Mouse (Mus musculus) hindbrain, embryonic 13.5 days (tissue): ENCODE data around the gene Tex261. TPM values are rescaled to one million over a fixed set of nuclear protein-coding genes. Genes with fewer than 3 reads are reported as not detected.

Experiments used
- ATAC-seq: fragments of 200-750 bp; cut with Nextera tagmentation; 2 replicates; pipeline ENCODE4 v1.8.0; 2017; ENCODE audit warnings: moderate TSS enrichment; ENCODE audit not compliant: low FRiP score
- H3K27ac ChIP-seq: fragments of 300-500 bp; sonication (generic); 2 replicates; pipeline ENCODE4 v1.5.1; 2015; ENCODE audit warnings: inconsistent platforms, mild to moderate bottlenecking, moderate library complexity
- H3K27me3 ChIP-seq: fragments of 300-500 bp; sonication (generic); 2 replicates; pipeline ENCODE4 v1.6.1; 2015; ENCODE audit warnings: mild to moderate bottlenecking, inconsistent platforms
- H3K36me3 ChIP-seq: fragments of 300-500 bp; sonication (generic); 2 replicates; pipeline ENCODE4 v1.6.1; 2015; ENCODE audit warnings: mild to moderate bottlenecking, inconsistent platforms
- H3K4me1 ChIP-seq: fragments of 300-500 bp; sonication (generic); replicated peaks from 2 replicates; pipeline ENCODE4 v1.6.1; 2015; ENCODE audit warnings: inconsistent platforms
- H3K4me2 ChIP-seq: fragments of 300-500 bp; sonication (generic); 2 replicates; pipeline ENCODE4 v1.6.1; 2015; ENCODE audit warnings: inconsistent platforms, mild to moderate bottlenecking, moderate library complexity
- H3K4me3 ChIP-seq: fragments of 300-500 bp; sonication (generic); 2 replicates; pipeline ENCODE4 v1.5.1; 2015; ENCODE audit warnings: mild to moderate bottlenecking, inconsistent platforms
- H3K9ac ChIP-seq: fragments of 300-500 bp; sonication (generic); 2 replicates; pipeline ENCODE4 v1.6.1; 2015; ENCODE audit warnings: mild to moderate bottlenecking, inconsistent platforms
- H3K9me3 ChIP-seq: fragments of 300-500 bp; sonication (generic); 2 replicates; pipeline ENCODE4 v1.6.1; 2016; ENCODE audit warnings: inconsistent platforms
- WGBS: fragments of 180-500 bp; shearing (Covaris S2); methylation state at CpG from one replicate; pipeline ENCODE4 v1.1.7; 2015; 5-methylcytosine and 5-hydroxymethylcytosine counted together
- polyA plus RNA-seq: library from polyadenylated mRNA; unstranded; fragments of >200 nt; fragmentation: Nextera tagmentation; extraction: Ambion mirVana; gene quantifications from 2 replicates; pipeline ENCODE4 v1.2.1, GENCODE M21; 2015

Gene Tex261
- polyA plus RNA-seq, 1 experiment from 2014 or later = 63.5 TPM

DNA sequence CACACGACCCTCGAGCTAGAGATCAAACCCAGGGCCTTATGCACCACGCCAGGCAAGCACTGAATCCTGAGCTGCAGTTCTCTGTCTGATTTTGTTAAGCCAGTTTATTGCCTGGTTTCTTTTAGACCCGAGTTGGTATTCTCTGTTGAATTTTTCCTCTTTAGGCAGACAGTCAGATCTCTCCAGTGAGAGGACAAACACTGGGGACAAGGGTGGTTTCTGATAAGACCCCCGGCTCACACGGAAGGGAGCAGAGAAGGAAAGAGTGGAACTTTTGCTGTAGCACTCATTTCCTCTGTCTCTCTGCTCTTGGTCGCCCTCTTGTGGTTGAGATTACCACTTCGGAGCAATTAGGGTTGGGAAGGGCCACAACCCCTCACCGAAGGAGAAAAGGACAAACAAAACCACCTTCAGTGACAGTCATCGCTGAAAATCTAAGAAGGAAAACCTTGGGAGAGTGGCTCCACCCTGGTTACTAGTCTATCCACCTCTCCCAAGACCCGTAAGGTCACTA lies 25.4 kb downstream of the Tex261 start:
- Histone ChIP-seq H3K4me1 (no peaks in the 10 kb centered on the region; the same call in 1 of the 2 replicates), H3K27ac (no peak overlapping the region), H3K9me3 (no peaks in the 10 kb centered on the region), H3K4me3 (no peak overlapping the region), H3K27me3 (peaks cover 72% of the 10 kb centered on the region), H3K4me2 (no peak overlapping the region), H3K36me3 (no peaks in the 10 kb centered on the region), H3K9ac (no peak overlapping the region)
- WGBS = 8% methylated on average over 11 of the region's 11 CpGs
- no peak for ATAC-seq

DNA sequence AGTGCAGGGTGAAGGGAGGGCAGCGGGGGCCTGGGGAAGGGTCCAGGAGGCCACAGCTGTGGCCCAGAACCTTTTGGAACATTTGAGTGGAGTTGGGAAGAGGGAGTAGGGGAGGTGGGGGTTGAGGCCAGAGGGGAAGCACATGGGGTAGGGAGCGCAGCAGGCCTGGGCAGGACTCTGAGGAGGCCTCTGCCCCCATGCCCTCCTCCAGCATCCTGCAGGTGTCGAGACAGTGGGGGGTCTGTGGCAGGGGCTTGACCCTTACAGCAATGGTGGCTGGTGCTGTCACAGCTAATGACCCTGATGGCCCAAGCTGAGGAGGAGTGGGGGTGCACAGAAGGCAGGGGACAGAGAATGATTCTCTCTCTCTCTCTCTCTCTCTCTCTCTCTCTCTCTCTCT lies 26.3 kb downstream of the Tex261 start:
- no peak for ATAC-seq
- peaks cover 71% of the 10 kb centered on the region for H3K27me3 ChIP-seq
- no peak overlapping the region for H3K4me3 ChIP-seq
- H3K4me1 ChIP-seq = no peaks in the 10 kb centered on the region; the same call in 1 of the 2 replicates
- 46% methylated on average over 2 of the region's 3 CpGs for WGBS
- H3K9me3 ChIP-seq = no peaks in the 10 kb centered on the region
- H3K9ac ChIP-seq = no peak overlapping the region
- H3K36me3 ChIP-seq = no peaks in the 10 kb centered on the region
- no peak overlapping the region for H3K27ac ChIP-seq
- no peak overlapping the region for H3K4me2 ChIP-seq

- Histone ChIP-seq H3K4me3 (no peak overlapping the region), H3K27me3 (peaks cover 55% of the 10 kb centered on the region)
- 42% methylated on average over 2 of the region's 2 CpGs for WGBS
These were observed 30.1 kb downstream of the Tex261 start for GRCm38 (mm10) chr6:83745466-83745865.

DNA sequence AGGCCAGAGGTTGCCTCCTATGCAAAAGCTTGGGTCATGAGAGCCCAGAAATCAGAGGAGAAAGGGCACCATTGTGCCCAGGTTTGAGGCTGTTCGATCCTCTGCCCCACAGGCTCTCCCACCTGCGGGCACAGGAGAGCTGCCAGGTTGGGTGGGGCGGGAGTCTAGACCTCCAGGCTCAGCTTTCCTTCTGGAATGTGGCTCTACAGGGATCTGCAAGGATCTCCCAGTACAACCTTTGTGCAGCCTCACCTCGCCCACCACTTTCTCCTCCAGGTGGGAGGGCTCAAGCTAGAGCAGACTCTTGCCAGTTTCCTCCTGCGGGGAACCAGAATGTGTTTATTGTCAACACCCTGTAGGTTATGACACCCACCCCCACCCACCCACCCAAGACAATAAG lies 31.1 kb downstream of the Tex261 start:
- WGBS = 76% methylated on average over 5 of the region's 5 CpGs
- H3K4me3 ChIP-seq = no peak overlapping the region
- H3K36me3 ChIP-seq = no peaks in the 10 kb centered on the region
- H3K4me1 ChIP-seq = no peaks in the 10 kb centered on the region; the same call in 1 of the 2 replicates
- no peak for ATAC-seq
- no peak overlapping the region for H3K4me2 ChIP-seq
- no peak overlapping the region for H3K9ac ChIP-seq
- H3K27me3 ChIP-seq = peaks cover 52% of the 10 kb centered on the region
- H3K27ac ChIP-seq = no peak overlapping the region
- 0 out of 2 replicates have a peak, but pooled peaks cover 6% of the 10 kb centered on the region for H3K9me3 ChIP-seq

More at GRCm38 (mm10) chr6:83745466-83745865, 30.1 kb downstream of the Tex261 start:
- no peak overlapping the region for H3K9ac ChIP-seq
- ATAC-seq = no peak
- no peak overlapping the region for H3K4me2 ChIP-seq
- H3K27ac ChIP-seq = no peak overlapping the region
- H3K9me3 ChIP-seq = 0 out of 2 replicates have a peak, but pooled peaks cover 6% of the 10 kb centered on the region
- H3K36me3 ChIP-seq = no peaks in the 10 kb centered on the region
- no peaks in the 10 kb centered on the region; the same call in 1 of the 2 replicates for H3K4me1 ChIP-seq

GRCm38 (mm10) chr6:83744126-83744525 lies 31.5 kb downstream of the Tex261 start:
- Histone ChIP-seq H3K36me3 (no peaks in the 10 kb centered on the region), H3K9ac (no peak overlapping the region), H3K4me2 (no peak overlapping the region), H3K4me1 (no peaks in the 10 kb centered on the region; the same call in 1 of the 2 replicates), H3K9me3 (0 out of 2 replicates have a peak, but pooled peaks cover 6% of the 10 kb centered on the region), H3K4me3 (no peak overlapping the region), H3K27ac (no peak overlapping the region), H3K27me3 (peaks cover 49% of the 10 kb centered on the region)
- WGBS = 71% methylated on average over 5 of the region's 5 CpGs
- ATAC-seq = no peak

DNA sequence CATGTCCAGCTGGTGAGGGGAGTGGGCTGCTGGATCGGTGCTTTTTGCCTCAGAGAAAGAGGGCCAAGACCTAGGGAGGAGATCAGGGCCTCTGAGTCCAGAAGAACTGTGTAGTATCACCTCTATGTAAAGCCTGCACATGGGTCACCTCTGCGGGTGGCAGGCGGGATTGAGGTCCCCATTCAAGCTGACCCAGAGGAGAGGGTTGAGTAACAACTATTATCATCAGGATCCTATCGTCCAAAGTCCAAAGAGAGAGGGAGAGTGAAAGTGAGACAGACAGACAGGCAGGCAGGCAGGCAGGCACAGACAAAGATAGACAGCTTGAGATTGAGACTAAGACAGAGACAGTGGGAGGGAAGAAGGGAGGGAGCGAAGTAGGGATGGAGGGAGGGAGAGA lies 32.4 kb downstream of the Tex261 start:
- H3K4me1 ChIP-seq = no peaks in the 10 kb centered on the region; the same call in 1 of the 2 replicates
- peaks cover 43% of the 10 kb centered on the region for H3K27me3 ChIP-seq
- H3K9ac ChIP-seq = no peak overlapping the region
- no peak overlapping the region for H3K4me3 ChIP-seq
- H3K9me3 ChIP-seq = 0 out of 2 replicates have a peak, but pooled peaks cover 6% of the 10 kb centered on the region
- 59% methylated on average over 5 of the region's 5 CpGs for WGBS
- H3K4me2 ChIP-seq = no peak overlapping the region
- H3K36me3 ChIP-seq = no peaks in the 10 kb centered on the region
- no peak overlapping the region for H3K27ac ChIP-seq
- no peak for ATAC-seq

GRCm38 (mm10) chr6:83742761-83743160 lies 32.9 kb downstream of the Tex261 start, which contains the start of gene Atp6v1b1:
Gene Atp6v1b1 (plus strand): TSS chr6:83742990.
- Histone ChIP-seq H3K4me1 (no peaks in the 10 kb centered on the region; the same call in 1 of the 2 replicates), H3K9ac (no peak within 1 kb of the TSS), H3K27me3 (peaks cover 38% of the 10 kb centered on the region), H3K9me3 (0 out of 2 replicates have a peak, but pooled peaks cover 6% of the 10 kb centered on the region), H3K4me2 (no peak within 1 kb of the TSS), H3K4me3 (no peak within 1 kb of the TSS), H3K36me3 (no peaks in the 10 kb centered on the region), H3K27ac (no peak within 1 kb of the TSS)
- WGBS = 56% methylated on average over 5 of the region's 5 CpGs
- ATAC-seq = no peak

DNA sequence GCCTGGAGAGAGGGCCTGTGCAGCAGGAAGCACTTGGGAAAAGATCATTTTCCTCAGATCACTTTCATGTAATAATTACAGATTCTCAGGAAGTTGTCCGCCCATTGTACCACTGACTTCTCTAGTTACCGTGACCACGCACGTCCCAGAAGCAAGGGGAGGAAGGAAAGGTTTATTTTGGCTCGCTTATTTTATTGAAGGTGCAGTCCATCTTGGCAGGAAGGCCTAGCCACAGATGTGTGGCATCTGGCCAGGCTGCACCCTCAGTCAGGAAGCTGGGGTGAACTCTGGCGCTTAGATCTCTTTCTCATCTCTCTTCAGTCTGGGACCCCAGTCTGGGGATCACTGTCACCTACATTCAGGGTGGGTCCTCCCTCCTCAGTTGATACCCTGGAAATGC lies 37.0 kb downstream of the Tex261 start:
- peaks cover 23% of the 10 kb centered on the region for H3K27me3 ChIP-seq
- H3K27ac ChIP-seq = no peak overlapping the region
- no peaks in the 10 kb centered on the region for H3K4me1 ChIP-seq
- 80% methylated on average over 6 of the region's 6 CpGs for WGBS
- H3K9me3 ChIP-seq = 0 out of 2 replicates have a peak, but pooled peaks cover 6% of the 10 kb centered on the region
- no peak for ATAC-seq
- no peaks in the 10 kb centered on the region for H3K36me3 ChIP-seq
- H3K9ac ChIP-seq = no peak overlapping the region
- H3K4me3 ChIP-seq = no peak overlapping the region
- no peak overlapping the region for H3K4me2 ChIP-seq

DNA sequence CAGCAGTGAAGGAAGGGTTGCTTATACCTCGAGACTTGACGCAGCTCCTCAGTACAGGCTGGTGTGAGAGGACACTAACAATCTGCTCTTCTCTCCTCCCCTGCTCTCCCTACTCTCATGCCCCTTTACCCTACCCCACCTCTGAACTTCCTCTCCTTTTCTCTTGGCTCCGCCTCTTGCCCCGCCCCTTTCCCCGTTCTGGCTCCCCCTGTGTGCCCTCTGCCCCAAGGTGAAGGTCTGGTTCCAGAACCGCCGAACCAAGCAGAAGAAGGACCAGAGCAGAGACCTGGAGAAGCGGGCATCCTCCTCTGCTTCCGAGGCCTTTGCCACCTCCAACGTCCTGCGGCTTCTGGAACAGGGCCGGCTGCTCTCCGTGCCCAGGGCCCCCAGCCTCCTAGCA lies 38.3 kb downstream of the Tex261 start:
- H3K9me3 ChIP-seq = 0 out of 2 replicates have a peak, but pooled peaks cover 6% of the 10 kb centered on the region
- WGBS = 35% methylated on average over 13 of the region's 13 CpGs
- no peak for ATAC-seq
- no peak overlapping the region for H3K27ac ChIP-seq
- no peak overlapping the region for H3K4me3 ChIP-seq
- no peak overlapping the region for H3K9ac ChIP-seq
- H3K4me2 ChIP-seq = no peak overlapping the region
- peaks cover 20% of the 10 kb centered on the region; the same call in 1 of the 2 replicates for H3K27me3 ChIP-seq
- no peaks in the 10 kb centered on the region for H3K4me1 ChIP-seq
- H3K36me3 ChIP-seq = no peaks in the 10 kb centered on the region

GRCm38 (mm10) chr6:83731128-83731527 lies 44.5 kb downstream of the Tex261 start:
- no peak for ATAC-seq
- no peak overlapping the region for H3K4me3 ChIP-seq
- H3K9me3 ChIP-seq = no peaks in the 10 kb centered on the region
- 30% methylated on average over 5 of the region's 5 CpGs for WGBS
- H3K4me2 ChIP-seq = no peak overlapping the region
- no peak overlapping the region for H3K9ac ChIP-seq
- H3K36me3 ChIP-seq = no peaks in the 10 kb centered on the region
- peaks cover 49% of the 10 kb centered on the region for H3K27me3 ChIP-seq
- no peaks in the 10 kb centered on the region for H3K4me1 ChIP-seq
- H3K27ac ChIP-seq = no peak overlapping the region

- no peak for ATAC-seq
- Histone ChIP-seq H3K36me3 (no peaks in the 10 kb centered on the region), H3K4me1 (no peaks in the 10 kb centered on the region), H3K27ac (no peak overlapping the region), H3K27me3 (peaks cover 57% of the 10 kb centered on the region), H3K9ac (no peak overlapping the region), H3K4me2 (no peak overlapping the region), H3K4me3 (no peak overlapping the region), H3K9me3 (no peaks in the 10 kb centered on the region)
- 79% methylated on average over 14 of the region's 14 CpGs for WGBS
These were observed 46.2 kb downstream of the Tex261 start for GRCm38 (mm10) chr6:83729350-83729970.

DNA sequence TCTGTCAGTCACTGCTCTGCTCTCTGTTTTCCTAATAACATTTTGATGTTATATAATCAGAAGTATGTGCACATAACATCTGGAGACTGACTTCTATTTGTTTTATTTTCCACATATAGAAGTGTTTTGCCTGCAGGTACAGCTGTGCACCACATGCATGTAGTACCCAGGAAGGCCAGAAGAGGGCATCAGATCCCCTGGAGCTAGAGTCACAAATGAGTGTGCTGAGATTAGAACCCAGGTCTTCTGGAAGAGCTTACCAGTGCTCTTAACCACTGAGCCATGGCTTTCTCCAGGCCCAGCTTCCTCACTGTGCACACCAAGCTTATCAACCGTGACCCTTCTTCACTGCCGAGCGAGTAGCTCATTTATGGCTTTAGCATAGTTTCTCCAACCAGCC lies 47.1 kb downstream of the Tex261 start:
- no peaks in the 10 kb centered on the region for H3K4me1 ChIP-seq
- no peak overlapping the region for H3K4me3 ChIP-seq
- peaks cover 65% of the 10 kb centered on the region for H3K27me3 ChIP-seq
- 88% methylated on average over 3 of the region's 3 CpGs for WGBS
- no peak overlapping the region for H3K9ac ChIP-seq
- no peak for ATAC-seq
- H3K9me3 ChIP-seq = no peaks in the 10 kb centered on the region
- H3K36me3 ChIP-seq = no peaks in the 10 kb centered on the region
- no peak overlapping the region for H3K27ac ChIP-seq
- no peak overlapping the region for H3K4me2 ChIP-seq

DNA sequence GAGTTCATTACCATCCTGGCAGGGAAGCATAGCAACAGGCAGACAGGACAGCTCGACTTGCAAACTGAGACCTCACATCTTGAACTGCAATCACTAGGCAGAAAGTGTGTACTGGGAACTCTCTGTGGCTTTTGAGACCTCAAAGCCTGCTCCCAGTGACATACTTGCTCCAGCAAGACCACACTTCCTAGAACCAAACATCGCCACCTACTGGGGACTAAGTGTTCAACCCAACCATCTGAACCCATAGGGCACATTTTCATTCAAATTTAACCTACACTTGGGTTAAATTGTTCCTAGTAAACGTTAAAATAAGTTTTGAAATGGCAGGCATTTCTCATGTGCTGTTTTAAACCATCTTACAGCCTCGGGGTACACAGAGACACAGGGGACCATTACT lies 48.4 kb downstream of the Tex261 start:
- 49% methylated on average over 4 of the region's 4 CpGs for WGBS
- H3K27ac ChIP-seq = no peak overlapping the region
- no peak overlapping the region for H3K4me2 ChIP-seq
- no peaks in the 10 kb centered on the region for H3K36me3 ChIP-seq
- no peak for ATAC-seq
- H3K4me1 ChIP-seq = no peaks in the 10 kb centered on the region
- H3K9me3 ChIP-seq = no peaks in the 10 kb centered on the region
- no peak overlapping the region for H3K4me3 ChIP-seq
- H3K27me3 ChIP-seq = peaks cover 70% of the 10 kb centered on the region
- no peak overlapping the region for H3K9ac ChIP-seq
